In the genomic region with DNA sequence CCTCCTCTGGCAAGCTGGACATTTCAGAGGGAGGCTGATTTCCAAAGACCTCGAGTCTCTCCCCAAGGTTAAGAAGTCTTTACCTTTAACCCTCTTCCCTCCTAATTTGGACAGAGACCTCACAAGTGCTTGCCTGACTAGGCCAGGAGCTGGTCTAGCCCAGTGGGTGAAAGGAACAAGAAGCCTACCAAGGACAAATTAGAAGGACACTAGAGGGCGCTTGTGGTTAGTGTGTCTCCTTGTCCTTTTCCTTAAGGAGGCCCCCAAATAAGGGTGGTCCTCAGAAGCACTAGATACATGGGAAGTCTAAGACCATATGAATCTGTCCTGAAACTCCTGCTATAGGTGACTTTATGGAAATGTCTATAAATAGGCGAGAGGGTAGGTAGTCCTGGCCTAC, we compare ENCODE assay signal across 9 mouse cellular contexts. TPM values are rescaled to one million over a fixed set of nuclear protein-coding genes. Genes with fewer than 3 reads are reported as not detected.
DNase-seq lines count a peak whose midpoint lies in the region; ATAC-seq lines count a peak whose summit lies in the region.
"Had no signal": no experiment of that assay in that cellular context is flagged by ENCODE, and none has a peak within 500 bp of the region (broad histone marks: within the 10 kb centered on the region; RNA-seq: fewer than 3 reads in every experiment).

No protein-coding gene starts in this region.

- no peak for DNase-seq in forebrain, embryonic 11.5 days (ENCODE audit: low spot score)
- DNase-seq in neural tube, embryonic 11.5 days (ENCODE audit: low spot score): peak; percentile 51
- DNase-seq in neural tube, embryonic 10.5 days (ENCODE audit: extremely low spot score, low spot score): no peak
- peak; percentile 43 for DNase-seq in embryo, embryonic 9.5 days (ENCODE audit: extremely low spot score)
- DNase-seq in kidney, postnatal 4 days: peak; percentile 20 to 44
- DNase-seq in urinary bladder, postnatal 10 days (ENCODE audit: low spot score): no peak

- no peaks in the 10 kb centered on the region for H3K9me3 ChIP-seq in forebrain, embryonic 13.5 days (replicated peaks)
- no peaks in the 10 kb centered on the region for H3K9me3 ChIP-seq in forebrain, embryonic 11.5 days (ENCODE audit: control insufficient read depth, low read length)
- no peaks in the 10 kb centered on the region for H3K9me3 ChIP-seq in neural tube, embryonic 11.5 days (ENCODE audit: control insufficient read depth, low read length)

- peaks cover 82% of the 10 kb centered on the region for H3K36me3 ChIP-seq in forebrain, embryonic 13.5 days (ENCODE audit: poor library complexity, severe bottlenecking)
- peaks cover 12% of the 10 kb centered on the region for H3K36me3 ChIP-seq in forebrain, embryonic 11.5 days (ENCODE audit: control insufficient read depth, insufficient read depth, low read length)
- peaks cover 27% of the 10 kb centered on the region for H3K36me3 ChIP-seq in neural tube, embryonic 11.5 days (ENCODE audit: control insufficient read depth, insufficient read depth, low read length)

- no peaks in the 10 kb centered on the region for H3K27me3 ChIP-seq in forebrain, embryonic 13.5 days
- no peaks in the 10 kb centered on the region for H3K27me3 ChIP-seq in forebrain, embryonic 11.5 days (ENCODE audit: control insufficient read depth, insufficient read depth, low read length)
- H3K27me3 ChIP-seq in neural tube, embryonic 11.5 days (ENCODE audit: control insufficient read depth, insufficient read depth, low read length): no peaks in the 10 kb centered on the region

- 42% methylated on average over 3 of the region's 3 CpGs for WGBS in forebrain, embryonic 13.5 days
- WGBS in forebrain, embryonic 11.5 days: 54% methylated on average over 3 of the region's 3 CpGs
- WGBS in neural tube, embryonic 11.5 days: 52% methylated on average over 3 of the region's 3 CpGs

- H3K4me2 ChIP-seq in forebrain, embryonic 13.5 days: no peak overlapping the region
- H3K4me2 ChIP-seq in forebrain, embryonic 11.5 days (ENCODE audit: low read depth, low read length, severe bottlenecking): no peak overlapping the region
- no peak overlapping the region for H3K4me2 ChIP-seq in neural tube, embryonic 11.5 days (ENCODE audit: low read depth)

- ATAC-seq in forebrain, embryonic 13.5 days: 0 out of 2 replicates have a peak, but pooled peaks have one; percentile 33
- ATAC-seq in forebrain, embryonic 11.5 days (replicated peaks; ENCODE audit: low FRiP score): no peak
- no peak for ATAC-seq in neural tube, embryonic 11.5 days (ENCODE audit: insufficient read depth, low FRiP score, low TSS enrichment)
- no peak for ATAC-seq in monocyte, adult 5-6 weeks (replicated peaks; ENCODE audit: insufficient number of reproducible peaks, low FRiP score, low TSS enrichment, poor library complexity, severe bottlenecking)

- H3K4me3 ChIP-seq in forebrain, embryonic 13.5 days: no peak overlapping the region
- no peak overlapping the region for H3K4me3 ChIP-seq in forebrain, embryonic 11.5 days (ENCODE audit: low read depth, low read length)
- H3K4me3 ChIP-seq in neural tube, embryonic 11.5 days (ENCODE audit: low read depth, low read length): no peak overlapping the region
- H3K4me3 ChIP-seq: myocyte had no signal

- H3K4me1 ChIP-seq in forebrain, embryonic 13.5 days: peaks cover 5% of the 10 kb centered on the region
- no peaks in the 10 kb centered on the region for H3K4me1 ChIP-seq in forebrain, embryonic 11.5 days (replicated peaks; ENCODE audit: control insufficient read depth, insufficient read depth, low read length)
- no peaks in the 10 kb centered on the region for H3K4me1 ChIP-seq in neural tube, embryonic 11.5 days (ENCODE audit: control insufficient read depth, insufficient read depth, low read length)

- no peak overlapping the region for H3K9ac ChIP-seq in forebrain, embryonic 13.5 days
- H3K9ac ChIP-seq in forebrain, embryonic 11.5 days (ENCODE audit: low read length): no peak overlapping the region
- H3K9ac ChIP-seq in neural tube, embryonic 11.5 days (ENCODE audit: low read length): no peak overlapping the region

- no peak overlapping the region for H3K27ac ChIP-seq in forebrain, embryonic 13.5 days
- no peak overlapping the region for H3K27ac ChIP-seq in forebrain, embryonic 11.5 days (ENCODE audit: low read depth, low read length)
- no peak overlapping the region for H3K27ac ChIP-seq in neural tube, embryonic 11.5 days (ENCODE audit: low read depth, low read length)

RNA-seq across cellular contexts. Expression of a gene that starts 6.2 kb away (rescaled TPM):
- polyA plus RNA-seq in forebrain, embryonic 13.5 days (2015; fragmentation: Nextera tagmentation; extraction: Ambion mirVana): 16.4 and 22.8 TPM in 2 replicates
- polyA plus RNA-seq in forebrain, embryonic 11.5 days (2014; fragmentation: Nextera tagmentation; extraction: Ambion mirVana): 21.0 and 23.1 TPM in 2 replicates
- 19.0 and 24.1 TPM in 2 replicates for polyA plus RNA-seq in neural tube, embryonic 11.5 days (2014; fragmentation: Nextera tagmentation; extraction: Ambion mirVana)
- 18.2 to 21.9 TPM (median 19.4 TPM) in 3 replicates for total RNA-seq in monocyte, adult 5-6 weeks (2017)

RNA-seq across cellular contexts. Expression of a gene that starts 14.3 kb away (rescaled TPM):
- polyA plus RNA-seq in forebrain, embryonic 13.5 days (2015; fragmentation: Nextera tagmentation; extraction: Ambion mirVana): 12.0 and 14.6 TPM in 2 replicates
- 13.3 and 15.4 TPM in 2 replicates for polyA plus RNA-seq in forebrain, embryonic 11.5 days (2014; fragmentation: Nextera tagmentation; extraction: Ambion mirVana)
- 9.5 and 10.4 TPM in 2 replicates for polyA plus RNA-seq in neural tube, embryonic 11.5 days (2014; fragmentation: Nextera tagmentation; extraction: Ambion mirVana)
- total RNA-seq in monocyte, adult 5-6 weeks (2017): 6.5 to 18.2 TPM (median 8.3 TPM) in 3 replicates

RNA-seq across cellular contexts. Expression of a gene that starts 25.0 kb away (rescaled TPM):
- polyA plus RNA-seq in forebrain, embryonic 13.5 days (2015; fragmentation: Nextera tagmentation; extraction: Ambion mirVana): 212 and 236 TPM in 2 replicates
- polyA plus RNA-seq in forebrain, embryonic 11.5 days (2014; fragmentation: Nextera tagmentation; extraction: Ambion mirVana): 263 and 278 TPM in 2 replicates
- polyA plus RNA-seq in neural tube, embryonic 11.5 days (2014; fragmentation: Nextera tagmentation; extraction: Ambion mirVana): 266 and 284 TPM in 2 replicates
- total RNA-seq in monocyte, adult 5-6 weeks (2017): 72.5 to 84.0 TPM (median 77.3 TPM) in 3 replicates

RNA-seq across cellular contexts. Expression of a gene that starts 38.5 kb away (rescaled TPM):
- 0.18 TPM in 1 of 2 replicates, not detected in the other for polyA plus RNA-seq in forebrain, embryonic 13.5 days (2015; fragmentation: Nextera tagmentation; extraction: Ambion mirVana)
- polyA plus RNA-seq in forebrain, embryonic 11.5 days (2014; fragmentation: Nextera tagmentation; extraction: Ambion mirVana): 0.24 TPM in 1 of 2 replicates, not detected in the other
- not detected in 2 replicates for polyA plus RNA-seq in neural tube, embryonic 11.5 days (2014; fragmentation: Nextera tagmentation; extraction: Ambion mirVana)
- not detected in 3 replicates for total RNA-seq in monocyte, adult 5-6 weeks (2017)
- polyA plus RNA-seq: myocyte had no signal

RNA-seq across cellular contexts. Expression of a gene that starts 40.3 kb away (rescaled TPM):
- 230 and 237 TPM in 2 replicates for polyA plus RNA-seq in forebrain, embryonic 13.5 days (2015; fragmentation: Nextera tagmentation; extraction: Ambion mirVana)
- 222 and 224 TPM in 2 replicates for polyA plus RNA-seq in forebrain, embryonic 11.5 days (2014; fragmentation: Nextera tagmentation; extraction: Ambion mirVana)
- 248 and 261 TPM in 2 replicates for polyA plus RNA-seq in neural tube, embryonic 11.5 days (2014; fragmentation: Nextera tagmentation; extraction: Ambion mirVana)
- total RNA-seq in monocyte, adult 5-6 weeks (2017): 31.0 to 45.3 TPM (median 42.6 TPM) in 3 replicates

Comparison
In these comparisons a context has a peak if more than half of its experiments do, and no peak if none do; other contexts are left out.
1. DNase-seq: peak in neural tube, embryonic 11.5 days (single experiment), embryo, embryonic 9.5 days (single experiment) and kidney, postnatal 4 days (2 of 2); none in forebrain, embryonic 11.5 days (single experiment), neural tube, embryonic 10.5 days (single experiment) and urinary bladder, postnatal 10 days (single experiment).